Mouse (Mus musculus) embryonic facial prominence, embryonic 14.5 days (tissue): ENCODE measurements at regions not wholly inside any gene's neighbourhood (a gene's known extent, or its start where the extent isn't known, plus 50 kb on each side); places are given as distances from the start of the nearest gene placed in this dataset.

Source experiments
- ATAC-seq: fragments of 200-750 bp; cut with Nextera tagmentation; 2 replicates; pipeline ENCODE4 v1.8.0; 2017; ENCODE audit warnings: low read depth, moderate number of reproducible peaks, moderate TSS enrichment
- DNase-seq: peaks from one replicate; pipeline ENCODE4 v3.0.0-alpha.2; 2015; ENCODE audit warnings: low spot score
- H3K27ac ChIP-seq: fragments of 300-500 bp; sonication (generic); replicated peaks from 2 replicates; pipeline ENCODE4 v1.5.1; 2014; ENCODE audit warnings: low read depth, mild to moderate bottlenecking, low read length, moderate library complexity
- H3K27me3 ChIP-seq: fragments of 300-500 bp; sonication (generic); replicated peaks from 2 replicates; pipeline ENCODE4 v1.6.1; 2014; ENCODE audit warnings: low read length; ENCODE audit not compliant: control insufficient read depth, insufficient read depth
- H3K36me3 ChIP-seq: fragments of 300-500 bp; sonication (generic); 2 replicates; pipeline ENCODE4 v1.6.1; 2014; ENCODE audit warnings: low read length, mixed read lengths; ENCODE audit not compliant: control insufficient read depth, insufficient read depth
- H3K4me1 ChIP-seq: fragments of 300-500 bp; sonication (generic); 2 replicates; pipeline ENCODE4 v1.6.1; 2014; ENCODE audit warnings: antibody characterized with exemption, low read length; ENCODE audit not compliant: control insufficient read depth, insufficient read depth
- H3K4me2 ChIP-seq: fragments of 300-500 bp; sonication (generic); 2 replicates; pipeline ENCODE4 v1.6.1; 2014; ENCODE audit warnings: low read depth, mild to moderate bottlenecking, low read length, moderate library complexity, mixed read lengths
- H3K4me3 ChIP-seq: fragments of 300-500 bp; sonication (generic); 2 replicates; pipeline ENCODE4 v1.5.1; 2014; ENCODE audit warnings: low read depth, mild to moderate bottlenecking, low read length
- H3K9ac ChIP-seq: fragments of 300-500 bp; sonication (generic); 2 replicates; pipeline ENCODE4 v1.6.1; 2014; ENCODE audit warnings: low read depth, mild to moderate bottlenecking, low read length, moderate library complexity, mixed read lengths
- H3K9me3 ChIP-seq: fragments of 300-500 bp; sonication (generic); 2 replicates; pipeline ENCODE4 v1.6.1; 2016; ENCODE audit warnings: low read length; ENCODE audit not compliant: control insufficient read depth
- WGBS: fragments of 180-500 bp; shearing (Covaris S2); extraction: QIAGEN DNeasy Blood & Tissue Kit; methylation state at CpG from one replicate; pipeline ENCODE4 v1.1.7; 2014; 5-methylcytosine and 5-hydroxymethylcytosine counted together

DNA sequence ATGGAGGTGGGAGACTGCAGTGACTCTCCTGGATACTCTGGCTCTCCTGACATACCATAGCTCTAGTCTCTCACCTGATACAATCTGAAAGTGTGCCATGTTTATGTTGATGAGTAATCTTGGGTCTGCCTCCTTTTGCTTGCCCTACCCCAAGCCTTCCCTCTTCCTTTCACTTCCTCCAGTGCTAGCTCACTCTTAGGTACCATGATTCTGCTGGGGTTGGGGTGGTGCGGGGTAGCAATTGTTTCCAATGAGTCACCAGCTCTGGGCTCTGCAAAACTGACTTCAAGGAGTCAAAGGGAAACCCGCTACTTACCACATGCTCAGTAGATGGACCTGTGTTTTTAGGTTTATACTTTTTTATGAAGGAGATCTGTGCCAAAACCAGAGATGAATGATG lies 89.3 kb upstream of the Cdkn3 start:
- DNase-seq (no peak), ATAC-seq (no peak)
- H3K4me1 ChIP-seq, result no peaks in the 10 kb centered on the region
- no peak overlapping the region for H3K9ac ChIP-seq
- WGBS, result 75% methylated on average over 2 of the region's 2 CpGs
- no peaks in the 10 kb centered on the region for H3K27me3 ChIP-seq
- no peak overlapping the region for H3K4me2 ChIP-seq
- no peak overlapping the region for H3K27ac ChIP-seq
- H3K4me3 ChIP-seq, result no peak overlapping the region
- no peaks in the 10 kb centered on the region for H3K9me3 ChIP-seq
- H3K36me3 ChIP-seq, result no peaks in the 10 kb centered on the region

DNA sequence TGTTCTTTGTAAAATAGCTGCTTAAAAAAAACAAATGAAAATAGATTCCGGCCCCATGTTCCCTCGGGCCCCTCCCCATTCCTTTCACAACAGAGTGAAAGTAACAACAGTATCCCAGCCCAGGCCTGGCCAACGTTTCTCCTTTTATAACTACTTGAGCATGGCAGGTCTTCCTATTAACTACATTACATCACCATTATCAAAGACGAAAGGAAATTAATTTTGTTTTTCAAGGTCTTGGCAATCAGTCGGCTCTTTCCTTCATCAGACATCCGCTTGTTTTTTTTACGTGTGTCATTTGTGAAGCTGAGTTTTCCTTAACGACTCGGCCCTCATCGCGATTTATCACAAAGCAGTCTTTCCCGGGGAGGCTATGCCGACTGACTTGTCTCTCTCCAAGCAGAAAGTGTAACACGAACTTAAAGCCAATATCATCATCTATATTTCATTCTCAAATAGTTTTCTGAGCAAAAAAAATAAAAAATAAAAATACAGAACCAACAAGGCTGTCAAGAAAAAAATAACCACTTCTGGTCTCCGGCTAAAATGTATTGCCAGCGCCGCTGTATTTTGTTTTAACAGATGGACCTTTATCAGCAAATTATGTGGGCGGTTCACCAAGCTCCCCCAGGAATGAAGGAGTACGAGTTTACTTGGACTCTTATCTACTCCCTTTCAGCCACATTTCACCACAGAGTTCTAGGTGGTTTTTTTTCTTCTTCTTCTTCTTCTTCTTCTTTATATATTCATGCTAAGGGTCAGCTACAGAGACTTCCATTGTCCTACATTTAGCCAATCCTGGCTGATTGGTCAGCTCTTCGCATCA lies 89.9 kb upstream of the Cdkn3 start:
- H3K9ac ChIP-seq, result no peak overlapping the region
- no peaks in the 10 kb centered on the region for H3K4me1 ChIP-seq
- no peak overlapping the region for H3K4me3 ChIP-seq
- ATAC-seq, result no peak
- no peaks in the 10 kb centered on the region for H3K36me3 ChIP-seq
- H3K27me3 ChIP-seq, result no peaks in the 10 kb centered on the region
- no peaks in the 10 kb centered on the region for H3K9me3 ChIP-seq
- 67% methylated on average over 20 of the region's 20 CpGs for WGBS
- H3K4me2 ChIP-seq, result no peak overlapping the region
- H3K27ac ChIP-seq, result no peak overlapping the region
- no peak for DNase-seq

DNA sequence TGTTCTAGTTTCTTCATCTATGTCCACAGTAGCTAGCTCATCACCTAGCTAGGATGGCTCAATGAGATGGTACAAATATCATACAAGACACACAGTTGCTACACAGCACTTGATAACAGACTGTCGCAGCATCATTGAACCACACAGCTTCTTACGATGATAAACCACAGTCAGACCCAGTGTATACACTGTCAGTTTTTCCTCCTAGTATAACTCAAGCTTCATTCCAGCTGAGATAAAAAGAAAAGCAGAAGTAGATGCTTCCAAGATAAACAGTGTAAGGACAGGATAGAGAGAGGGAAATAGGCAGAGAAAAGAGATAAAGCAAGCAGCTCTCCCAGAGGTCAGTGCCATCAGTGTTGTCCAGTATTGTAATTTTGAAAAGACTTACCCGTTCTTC lies 92.1 kb upstream of the Cdkn3 start:
- ATAC-seq, result no peak
- Histone ChIP-seq H3K9me3 (no peaks in the 10 kb centered on the region), H3K9ac (no peak overlapping the region), H3K36me3 (no peaks in the 10 kb centered on the region), H3K27ac (no peak overlapping the region), H3K4me1 (no peaks in the 10 kb centered on the region), H3K27me3 (no peaks in the 10 kb centered on the region), H3K4me3 (no peak overlapping the region), H3K4me2 (no peak overlapping the region)
- DNase-seq, result no peak
- 93% methylated on average over 3 of the region's 3 CpGs for WGBS

DNA sequence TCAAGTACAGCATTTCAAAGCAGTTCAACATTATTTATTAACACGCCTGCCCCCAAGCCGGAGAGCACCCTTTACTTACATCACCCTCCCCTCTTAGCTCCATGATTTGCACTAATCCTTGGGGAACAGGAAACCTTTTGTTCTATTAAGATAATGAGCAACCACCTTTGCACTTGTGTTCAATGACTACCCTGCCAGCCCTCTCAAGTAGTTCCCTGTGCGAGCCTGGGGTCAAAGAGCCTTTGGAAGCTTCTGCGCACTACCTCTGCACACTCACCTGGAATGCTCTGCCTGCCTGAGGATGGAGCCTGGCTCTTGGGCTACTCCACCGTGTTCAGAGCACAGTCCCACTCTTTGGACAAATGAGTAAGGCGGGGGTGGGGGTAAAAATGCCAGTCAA lies 96.0 kb upstream of the Cdkn3 start:
- 73% methylated on average over 6 of the region's 6 CpGs for WGBS
- H3K36me3 ChIP-seq, result no peaks in the 10 kb centered on the region
- H3K27me3 ChIP-seq, result no peaks in the 10 kb centered on the region
- H3K4me3 ChIP-seq, result no peak overlapping the region
- ATAC-seq, result no peak
- no peaks in the 10 kb centered on the region for H3K9me3 ChIP-seq
- no peak overlapping the region for H3K9ac ChIP-seq
- H3K4me2 ChIP-seq, result no peak overlapping the region
- DNase-seq, result no peak
- H3K27ac ChIP-seq, result no peak overlapping the region
- peaks cover 10% of the 10 kb centered on the region for H3K4me1 ChIP-seq

DNA sequence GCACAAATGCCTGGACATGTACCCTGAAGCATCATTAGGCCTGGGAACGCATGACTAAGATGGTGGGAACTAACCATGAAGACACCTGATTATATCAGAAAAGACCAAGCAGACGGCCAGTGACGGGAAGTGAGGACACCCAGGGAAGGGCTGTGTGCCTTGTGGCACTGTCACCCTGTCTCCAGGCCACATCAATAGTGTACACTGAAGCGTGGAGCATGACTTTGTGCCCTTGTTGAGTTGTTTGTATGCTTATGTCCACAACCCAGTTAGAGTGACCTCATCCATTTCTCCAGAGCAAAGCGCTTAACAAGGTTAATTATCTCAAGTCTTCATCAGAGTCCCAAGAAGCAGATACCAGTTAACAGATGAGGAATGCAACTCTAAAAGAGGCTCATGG lies 96.8 kb upstream of the Cdkn3 start:
- Histone ChIP-seq H3K4me3 (no peak overlapping the region), H3K4me2 (no peak overlapping the region), H3K36me3 (no peaks in the 10 kb centered on the region), H3K27ac (no peak overlapping the region), H3K4me1 (peaks cover 13% of the 10 kb centered on the region), H3K9me3 (no peaks in the 10 kb centered on the region), H3K27me3 (no peaks in the 10 kb centered on the region), H3K9ac (no peak overlapping the region)
- DNase-seq (no peak), ATAC-seq (no peak)
- 85% methylated on average over 5 of the region's 5 CpGs for WGBS

DNA sequence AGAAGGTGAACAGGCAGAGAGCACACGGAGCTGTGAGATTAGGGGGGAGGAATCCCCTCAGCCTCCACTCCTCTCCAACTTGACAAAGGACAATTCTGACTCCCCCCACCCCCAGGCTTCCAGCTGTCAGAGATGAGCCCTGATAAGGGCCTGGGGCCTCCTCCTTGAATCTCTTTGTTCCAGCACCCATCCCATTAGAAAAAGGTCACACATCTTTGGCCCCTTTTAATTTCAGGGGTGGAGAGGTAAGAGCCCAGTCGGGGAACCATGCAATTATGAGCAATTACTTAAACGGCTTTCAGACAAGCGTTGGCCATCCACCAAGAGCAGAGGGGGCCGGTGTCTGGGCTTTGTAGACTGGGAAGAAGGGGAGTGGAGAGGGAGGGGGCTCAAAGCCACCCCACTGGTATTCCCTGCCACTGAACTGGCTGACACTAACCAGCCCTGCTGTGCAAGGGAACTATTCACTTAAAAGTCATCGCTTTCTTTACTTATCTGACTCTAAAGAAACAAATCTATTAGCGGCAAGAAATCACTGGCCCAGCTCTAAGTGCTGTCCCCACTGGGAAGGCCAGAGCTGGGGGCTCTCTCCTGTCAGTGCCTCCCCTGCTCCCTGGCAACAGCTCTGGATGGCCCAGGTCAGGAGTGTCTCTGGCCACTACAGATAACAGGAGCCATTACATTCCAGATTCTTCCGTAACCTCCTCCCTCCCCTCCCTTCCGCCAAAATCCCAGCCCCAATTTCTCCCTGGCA lies 98.4 kb upstream of the Cdkn3 start:
- Histone ChIP-seq H3K36me3 (no peaks in the 10 kb centered on the region), H3K9me3 (no peaks in the 10 kb centered on the region), H3K4me2 (no peak overlapping the region), H3K27me3 (no peaks in the 10 kb centered on the region), H3K27ac (no peak overlapping the region), H3K4me3 (no peak overlapping the region), H3K4me1 (peaks cover 13% of the 10 kb centered on the region), H3K9ac (no peak overlapping the region)
- DNase-seq, result peak; percentile 61
- 18% methylated on average over 9 of the region's 9 CpGs for WGBS
- ATAC-seq, result peak; percentile 81; the same call in 1 of the 2 replicates

DNA sequence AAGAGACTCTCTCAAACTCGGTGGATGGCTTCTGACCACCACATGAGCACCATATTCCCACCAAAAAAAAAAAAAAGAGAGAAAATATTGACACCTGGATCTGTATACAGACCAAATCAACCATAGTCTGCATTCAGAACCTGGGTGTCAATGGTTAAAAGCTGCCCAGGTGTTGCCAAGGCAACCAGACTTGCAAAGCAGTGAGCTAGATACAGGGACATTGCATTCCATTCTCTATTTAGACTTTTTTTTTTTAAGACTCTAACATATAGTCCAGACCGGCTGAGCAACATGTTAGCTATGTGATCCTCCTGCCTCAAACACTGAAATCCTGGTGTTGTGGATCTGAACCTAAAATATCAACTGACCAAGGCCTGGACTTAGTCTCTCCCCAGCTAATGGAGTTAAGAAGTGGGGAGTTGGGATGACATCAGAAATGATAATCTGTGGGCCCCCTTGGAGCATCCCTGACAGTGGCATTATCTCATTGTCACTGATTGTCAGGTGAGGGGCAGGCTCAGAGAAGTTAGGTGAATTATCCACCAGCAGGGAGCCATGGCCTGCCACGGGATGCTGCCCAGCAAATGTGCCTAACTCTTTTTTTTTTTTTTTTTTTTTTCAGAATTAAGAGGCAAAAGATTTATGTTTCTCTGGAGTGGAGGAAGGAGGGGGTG lies 99.1 kb upstream of the Cdkn3 start:
- no peaks in the 10 kb centered on the region for H3K9me3 ChIP-seq
- H3K4me3 ChIP-seq, result no peak overlapping the region
- H3K27me3 ChIP-seq, result no peaks in the 10 kb centered on the region
- 48% methylated on average over 3 of the region's 3 CpGs for WGBS
- no peak overlapping the region for H3K4me2 ChIP-seq
- DNase-seq, result no peak
- ATAC-seq, result 0 out of 2 replicates have a peak, but pooled peaks have one; percentile 23
- H3K27ac ChIP-seq, result no peak overlapping the region
- H3K36me3 ChIP-seq, result no peaks in the 10 kb centered on the region
- H3K4me1 ChIP-seq, result peaks cover 13% of the 10 kb centered on the region
- no peak overlapping the region for H3K9ac ChIP-seq

DNA sequence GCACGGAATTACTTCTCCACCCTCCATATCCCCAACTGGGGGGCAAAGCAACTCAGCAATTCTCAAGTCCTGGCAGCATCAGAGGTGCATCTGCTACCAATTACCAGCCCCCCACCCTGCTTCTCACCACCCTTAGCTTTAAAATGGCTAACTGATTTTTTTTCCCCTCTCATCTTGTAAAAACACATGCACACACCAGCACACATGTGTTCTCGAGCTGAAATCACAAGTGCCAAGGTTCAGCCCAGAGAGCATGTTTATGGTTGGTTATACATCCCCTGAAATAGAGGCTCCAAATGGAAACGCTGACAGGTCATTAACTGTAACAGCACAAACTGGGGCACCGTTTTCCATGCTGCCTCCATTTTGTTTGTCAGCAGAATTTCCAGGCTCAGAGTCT lies 101.0 kb upstream of the Cdkn3 start:
- 28% methylated on average over 4 of the region's 4 CpGs for WGBS
- no peak overlapping the region for H3K4me3 ChIP-seq
- H3K4me2 ChIP-seq, result no peak overlapping the region
- no peaks in the 10 kb centered on the region for H3K9me3 ChIP-seq
- H3K36me3 ChIP-seq, result no peaks in the 10 kb centered on the region
- H3K27ac ChIP-seq, result 0 out of 2 replicates have a peak overlapping the region, but pooled peaks have one; percentile 22
- peaks cover 13% of the 10 kb centered on the region for H3K4me1 ChIP-seq
- peak; percentile 68 for DNase-seq
- peak; percentile 19; the same call in 1 of the 2 replicates for ATAC-seq
- no peak overlapping the region for H3K9ac ChIP-seq
- no peaks in the 10 kb centered on the region for H3K27me3 ChIP-seq
